Mouse (Mus musculus) C2C12 (cell line): ENCODE results near the gene G6pc.

Source experiments
- CEBPB ChIP-seq: IDR thresholded peaks from one replicate; pipeline ENCODE4 v1.6.1; 2011; ENCODE audit warnings: low read depth, mild to moderate bottlenecking, control low read depth, moderate library complexity
- CTCF ChIP-seq: IDR thresholded peaks from one replicate; pipeline ENCODE4 v1.5.1; 2011; ENCODE audit not compliant: control insufficient read depth, insufficient read depth, insufficient read length
- MAX ChIP-seq: IDR thresholded peaks from one replicate; pipeline ENCODE4 v1.6.1; 2011; ENCODE audit warnings: mild to moderate bottlenecking, control low read depth
- MYOD1 ChIP-seq: IDR thresholded peaks from one replicate; pipeline ENCODE4 v1.6.1; 2011; ENCODE audit warnings: low read depth; ENCODE audit not compliant: control insufficient read depth, insufficient read length
- MYOG ChIP-seq: IDR thresholded peaks from one replicate; pipeline ENCODE4 v1.6.1; 2011; ENCODE audit not compliant: control insufficient read depth, insufficient read length; ENCODE audit errors: extremely low read depth
- USF1 ChIP-seq: IDR thresholded peaks from one replicate; pipeline ENCODE4 v1.6.1; 2011; ENCODE audit warnings: low read depth, mild to moderate bottlenecking, control low read depth, moderate library complexity

DNA sequence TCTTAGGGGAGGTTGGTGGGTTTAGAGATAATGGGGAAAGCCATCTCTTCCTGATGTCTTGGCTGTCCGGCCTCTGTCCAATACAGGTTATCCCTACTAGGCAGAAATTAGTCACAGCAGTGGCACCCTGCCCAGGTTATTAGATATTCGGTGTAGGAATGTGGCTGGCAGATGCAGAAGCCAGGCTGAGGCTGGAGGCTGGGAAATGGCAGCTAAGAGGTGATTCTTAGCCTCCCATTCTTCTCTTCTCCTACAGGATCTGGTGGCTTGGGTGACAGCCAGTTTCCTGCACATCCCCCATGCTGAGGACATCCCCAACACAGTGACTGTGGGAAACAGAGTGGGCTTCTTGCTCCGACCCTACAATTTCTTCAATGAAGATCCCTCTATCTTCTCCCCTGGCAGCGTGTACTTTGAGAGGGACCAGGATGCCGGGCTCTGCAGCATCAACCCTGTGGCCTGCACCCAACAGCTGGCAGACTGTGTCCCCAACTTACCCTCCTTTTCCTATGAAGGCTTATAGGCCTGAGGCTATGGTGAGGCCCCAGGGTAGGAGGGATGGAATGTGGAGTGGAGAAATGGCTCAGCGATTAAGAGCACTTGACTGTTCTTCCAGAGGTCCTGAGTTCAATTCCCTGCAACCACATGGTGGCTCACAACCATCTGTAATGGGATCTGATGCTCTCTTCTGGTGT is 38.3 kb upstream of the G6pc start:
- TF ChIP-seq CTCF (no peak), MAX (no peak), MYOG (no peak), USF1 (no peak), CEBPB (no peak), MYOD1 (no peak)
